Mouse (Mus musculus): ENCODE data around the gene Gm29564. TPM values are rescaled to one million over a fixed set of nuclear protein-coding genes. Genes with fewer than 3 reads are reported as not detected.
"Not testable (repeated sequence)": the region's sequence is repeated elsewhere in the genome, so short reads cannot be mapped to it uniquely, and the experiment has no call there.

Gm29564 gene
- total RNA-seq (2021): not detected
- long read RNA-seq, experiment 1: 0 reads
- long read RNA-seq, experiment 2: 0 reads

DNA sequence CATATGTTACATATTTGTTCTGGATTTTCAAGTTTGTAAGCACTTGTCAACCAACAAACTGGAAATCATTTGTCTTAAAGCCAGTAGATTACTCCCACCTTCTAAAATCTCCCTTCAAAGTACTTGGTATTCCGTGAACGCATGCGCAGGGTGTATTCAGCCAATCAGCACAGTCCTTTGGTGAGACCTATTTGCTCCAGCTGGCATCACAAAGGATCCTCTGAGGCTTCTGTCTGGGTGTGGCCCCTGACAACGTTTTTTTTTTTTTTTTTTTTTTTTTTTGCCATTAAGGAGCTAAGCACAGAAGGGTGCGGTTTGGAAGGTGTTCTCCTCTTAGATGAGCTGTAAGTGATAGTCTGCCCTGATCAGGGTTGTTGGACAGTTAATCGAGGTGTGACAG is at the start of gene Gm29564:
TSS of gene Gm29564 (plus strand) at position 301 of the 400 bp plus-strand sequence.
- DNase-seq; H3K4me3 ChIP-seq; intact Hi-C loops (cut with DNase I); H3K27ac ChIP-seq: not testable (repeated sequence)

Other genes with a start within 250 kb of the Gm29564 start
- not detected for gene Gm20867, start 249.8 kb upstream of the Gm29564 start, total RNA-seq (2021)

Data from gastrocnemius, adult 2 months (tissue).